Mouse (Mus musculus): ENCODE data around the gene Gucy2g. TPM values are rescaled to one million over a fixed set of nuclear protein-coding genes. Genes with fewer than 3 reads are reported as not detected.

Gene Gucy2g
- polyA plus RNA-seq, 1 experiment, result 4.6 TPM

DNA sequence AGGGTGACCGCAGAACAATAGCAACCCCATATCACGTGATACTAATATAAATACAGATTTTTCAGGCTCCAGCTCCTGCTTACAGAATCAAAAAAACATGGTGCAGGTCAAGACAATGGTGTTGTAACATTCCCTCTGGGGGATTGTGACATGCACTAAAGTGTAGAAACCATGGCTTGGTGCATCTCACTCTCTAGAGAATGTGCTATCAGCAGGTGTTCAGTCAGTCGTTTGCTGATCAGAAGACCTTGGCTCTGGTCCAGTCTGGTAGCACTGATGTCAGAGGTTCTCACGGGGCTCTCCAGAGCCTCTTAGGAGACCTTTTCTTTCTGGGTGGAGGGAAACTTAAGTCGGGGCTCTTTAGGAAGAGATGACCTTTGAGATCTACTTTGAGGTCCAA is 9.4 kb upstream of the Gucy2g start:
- DNase-seq (ENCODE audit: extremely low spot score in 1 of 2, low spot score in 1 of 2), result no peak

DNA sequence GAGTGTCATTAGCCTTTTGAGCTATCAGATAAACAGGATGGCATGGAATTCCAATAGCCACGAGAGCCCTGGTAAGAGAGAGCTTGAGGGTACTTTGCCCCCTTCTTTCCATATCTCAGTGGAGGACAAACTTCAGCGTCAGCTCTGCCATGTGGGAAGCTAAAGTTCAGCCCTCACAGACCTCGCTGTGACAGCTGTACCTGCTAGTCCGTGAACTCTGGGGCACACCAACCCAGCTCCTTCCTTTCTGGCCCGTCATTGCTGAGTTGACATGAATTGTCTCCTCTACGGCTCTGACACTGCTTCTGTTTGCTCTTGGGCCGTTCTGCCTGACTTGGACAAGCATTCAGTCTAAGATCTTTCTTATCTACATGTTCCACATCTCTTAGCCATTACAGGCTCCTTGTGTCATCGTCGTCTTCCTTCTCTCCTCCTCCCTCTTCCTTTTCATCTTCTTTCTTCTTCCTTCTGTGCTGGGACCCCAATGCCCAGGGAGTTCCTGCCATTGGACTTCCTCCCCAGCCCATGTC is 7.0 kb upstream of the Gucy2g start:
- no peak for DNase-seq (ENCODE audit: extremely low spot score in 1 of 2, low spot score in 1 of 2)

DNA sequence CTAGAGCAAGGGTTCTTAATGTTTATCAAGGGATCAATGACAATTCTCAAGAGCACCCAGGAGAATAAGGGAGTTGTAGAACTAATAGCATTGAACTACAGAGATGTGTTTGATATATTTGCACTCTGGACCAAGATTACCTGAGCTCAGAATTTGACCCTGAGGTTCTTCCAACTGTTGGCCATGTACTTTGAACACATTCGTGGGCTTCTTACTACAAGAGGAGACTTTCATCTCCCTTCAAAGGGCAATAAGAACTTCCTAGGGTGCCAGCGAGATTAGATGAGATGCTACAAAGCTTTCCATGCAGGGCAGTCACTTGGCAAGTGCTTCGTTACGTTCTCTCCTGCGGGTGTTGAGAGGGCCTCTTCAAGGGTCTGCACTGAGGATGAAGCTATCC is 6.5 kb upstream of the Gucy2g start:
- DNase-seq (ENCODE audit: extremely low spot score in 1 of 2, low spot score in 1 of 2), result no peak

DNA sequence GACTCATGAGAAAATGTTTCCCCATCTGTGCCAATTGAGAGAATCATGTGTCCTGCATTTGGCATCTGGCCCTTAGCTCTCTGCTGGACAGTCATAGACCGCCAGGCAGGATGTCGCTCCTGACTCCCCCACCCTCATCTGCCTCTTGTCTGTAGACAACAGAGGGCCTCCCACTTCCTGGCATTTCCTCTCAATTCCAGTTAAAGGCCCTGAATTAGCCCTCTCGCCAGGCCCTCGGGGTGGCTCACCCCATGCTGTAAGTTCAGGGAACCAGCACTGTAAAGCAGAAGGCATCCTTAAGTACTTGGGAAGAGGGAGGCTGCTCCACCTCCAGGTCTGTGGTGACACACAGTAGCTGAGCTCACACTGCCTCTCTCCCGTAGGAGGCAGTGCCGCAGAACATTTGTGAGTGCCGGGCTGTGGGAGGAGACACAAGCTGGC is 3.8 kb upstream of the Gucy2g start:
- peak; percentile 65 to 68 for DNase-seq (ENCODE audit: extremely low spot score in 1 of 2, low spot score in 1 of 2)

DNA sequence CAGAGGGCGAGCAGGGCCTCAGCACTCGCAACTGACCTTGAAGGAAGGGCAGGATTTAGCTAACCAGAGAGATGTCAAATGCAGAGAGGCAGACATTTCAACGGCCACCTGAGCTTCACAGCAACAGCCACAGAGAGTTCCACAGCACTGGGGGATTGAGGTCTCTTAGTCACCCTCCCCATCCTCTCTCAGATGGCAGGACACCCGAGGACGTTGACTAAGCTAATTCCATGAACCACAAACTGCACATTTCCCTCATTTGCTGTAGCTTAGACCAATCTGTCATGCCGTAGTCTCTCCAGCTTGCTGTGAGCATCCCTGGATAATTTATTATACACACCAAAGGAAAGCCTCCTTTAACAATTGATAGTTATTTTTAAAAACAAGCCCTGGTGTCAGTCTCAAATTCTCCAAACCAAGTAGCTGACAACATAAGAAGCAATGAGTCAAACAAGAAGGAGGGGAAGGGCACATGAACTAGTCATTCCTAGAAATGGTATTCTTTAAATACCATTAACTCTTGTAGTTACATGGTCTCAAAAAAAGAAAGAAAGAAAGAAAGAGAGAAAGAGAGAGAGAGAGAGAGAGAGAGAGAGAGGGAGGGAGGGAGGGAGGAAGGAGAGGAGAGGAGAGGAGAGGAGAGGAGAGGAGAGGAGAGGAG is 1.1 kb downstream of the Gucy2g start:
- DNase-seq (ENCODE audit: extremely low spot score in 1 of 2, low spot score in 1 of 2), result no peak

DNA sequence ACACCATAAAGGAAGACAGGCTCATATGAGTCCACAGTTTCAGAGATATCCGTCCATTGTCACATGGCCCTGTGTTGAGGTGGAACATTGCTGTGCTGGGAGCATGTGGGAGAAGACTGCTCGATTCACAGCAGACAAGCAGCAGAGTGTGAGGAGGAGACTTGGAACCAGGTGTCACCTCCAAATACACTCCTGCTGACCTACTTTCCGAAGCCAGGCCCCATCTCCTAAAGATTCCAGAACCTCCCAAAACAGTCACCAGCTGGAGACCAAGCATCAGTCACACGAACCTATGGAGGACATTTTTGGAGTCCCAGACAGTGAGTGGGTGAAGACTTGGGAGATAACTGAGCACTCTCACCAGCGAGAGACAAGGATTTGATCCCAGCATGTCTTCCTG is 4.5 kb downstream of the Gucy2g start:
- peak in 1 of 2 experiments; percentile 67 for DNase-seq (ENCODE audit: extremely low spot score in 1 of 2, low spot score in 1 of 2)

DNA sequence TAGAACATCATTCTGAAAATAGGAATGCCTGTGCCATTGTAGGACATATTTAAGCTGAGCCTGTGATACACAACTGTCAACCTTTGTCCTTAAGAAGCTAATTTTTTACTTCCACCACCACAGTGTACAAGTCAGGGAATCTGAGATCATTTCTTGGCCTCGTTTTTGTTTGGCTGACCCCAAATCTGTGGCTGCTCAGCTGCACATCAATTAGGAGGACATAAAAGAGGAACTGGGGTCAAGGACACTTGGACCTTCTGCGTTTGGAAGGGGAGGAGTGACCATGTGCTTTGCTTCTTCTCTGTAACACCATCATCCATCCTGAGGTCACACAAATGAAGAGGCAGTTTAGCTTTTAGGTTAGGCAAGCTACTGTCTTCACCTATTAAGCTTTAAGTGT is 5.0 kb downstream of the Gucy2g start:
- no peak for DNase-seq (ENCODE audit: extremely low spot score in 1 of 2, low spot score in 1 of 2)

DNA sequence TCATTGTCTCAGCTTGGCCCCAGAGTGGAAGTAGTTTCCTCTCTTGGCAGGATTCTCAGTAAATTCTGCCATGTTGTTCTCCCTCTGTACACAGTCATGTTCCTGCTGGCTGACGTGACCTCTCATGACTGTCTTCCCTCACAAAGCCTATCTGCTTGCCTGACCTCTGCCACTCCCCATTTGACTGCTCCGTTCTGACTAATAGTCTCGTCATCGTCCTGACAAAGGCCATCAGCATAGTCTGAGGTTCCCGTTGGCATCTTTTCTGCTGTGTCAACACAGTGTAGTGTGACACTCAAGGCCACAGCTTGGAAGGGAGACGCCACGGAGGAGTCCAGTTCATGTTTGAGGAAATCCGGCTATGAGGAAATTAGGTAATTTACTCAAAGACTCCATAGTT is 8.9 kb downstream of the Gucy2g start:
- DNase-seq (ENCODE audit: extremely low spot score in 1 of 2, low spot score in 1 of 2), result no peak

DNA sequence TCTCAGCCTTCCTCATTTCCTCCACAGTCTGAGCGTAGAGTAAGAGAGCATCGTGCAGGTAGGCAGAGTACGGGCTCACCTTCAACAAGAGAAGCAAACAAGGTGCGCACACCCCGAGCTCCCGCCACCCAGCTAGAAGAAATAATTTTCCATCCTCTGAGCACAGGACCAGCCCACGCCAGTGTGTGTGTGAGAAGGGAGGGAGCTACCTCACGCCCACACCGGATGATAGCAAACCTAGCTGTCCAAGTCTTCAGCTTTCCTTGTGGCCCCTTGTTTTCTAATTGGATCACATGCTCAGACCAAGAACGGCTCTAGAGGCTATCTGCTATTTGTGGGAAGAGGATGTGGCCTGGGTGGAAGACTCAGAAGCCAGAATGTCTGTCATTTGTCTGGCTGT is 10.0 kb downstream of the Gucy2g start:
- DNase-seq (ENCODE audit: extremely low spot score in 1 of 2, low spot score in 1 of 2), result no peak

DNA sequence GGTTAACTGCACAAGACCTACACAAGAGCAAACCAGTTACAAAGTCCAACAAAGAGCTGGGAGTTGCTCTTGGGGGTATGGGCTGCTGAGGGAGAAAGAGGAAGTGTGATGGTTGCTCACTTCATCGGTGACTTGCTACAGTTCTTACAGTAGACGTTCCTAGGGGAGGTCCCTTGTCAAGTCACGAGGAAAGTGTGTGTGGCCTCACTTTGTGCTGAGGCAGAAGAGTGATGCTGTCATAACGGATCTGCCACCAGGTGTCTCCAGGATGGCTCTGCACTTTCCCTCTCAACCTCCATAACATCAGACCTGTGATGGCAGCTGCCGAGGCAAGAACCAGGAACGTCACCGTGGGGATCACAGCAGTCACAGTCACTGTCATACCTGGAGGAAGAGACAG is 13.9 kb downstream of the Gucy2g start:
- no peak for DNase-seq (ENCODE audit: extremely low spot score in 1 of 2, low spot score in 1 of 2)

DNA sequence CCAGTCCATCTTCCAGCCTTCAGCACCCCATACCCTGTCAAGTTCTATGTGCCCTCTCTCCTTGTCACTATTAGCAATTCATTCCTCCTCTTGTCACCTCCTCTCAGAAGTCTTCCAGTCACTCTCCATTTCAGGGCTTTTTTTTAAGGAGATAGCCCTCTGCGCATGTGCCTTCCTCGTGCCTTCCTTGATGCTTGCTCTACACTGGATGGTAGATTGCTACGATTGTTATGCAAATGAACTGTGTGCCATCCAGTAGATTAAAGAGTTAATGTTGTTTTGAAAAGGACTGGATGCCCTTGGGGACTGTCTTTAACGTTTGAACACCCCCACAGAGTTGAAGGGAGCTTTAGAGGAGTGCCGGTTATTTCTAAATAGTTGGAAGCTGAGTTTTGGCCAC is 14.4 kb downstream of the Gucy2g start:
- DNase-seq (ENCODE audit: extremely low spot score in 1 of 2, low spot score in 1 of 2), result no peak

DNA sequence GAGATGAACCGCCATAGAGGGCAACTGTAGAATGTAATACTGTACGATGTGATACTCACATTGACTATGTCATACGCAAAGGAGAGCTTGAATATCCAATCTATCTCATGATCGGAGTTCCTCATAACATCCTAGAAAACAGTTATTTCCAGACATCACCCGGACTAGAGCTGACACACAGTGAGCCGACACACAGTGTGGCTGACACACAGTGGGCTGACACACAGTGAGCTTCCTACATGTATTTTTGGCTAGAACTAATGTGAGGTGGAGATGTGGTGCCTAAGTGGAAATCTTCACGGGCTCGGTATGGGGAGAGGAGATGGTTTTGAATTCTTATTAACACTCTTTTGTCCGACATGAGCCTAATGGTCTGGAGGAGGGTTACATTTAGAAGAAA is 18.8 kb downstream of the Gucy2g start:
- no peak for DNase-seq (ENCODE audit: extremely low spot score in 1 of 2, low spot score in 1 of 2)

DNA sequence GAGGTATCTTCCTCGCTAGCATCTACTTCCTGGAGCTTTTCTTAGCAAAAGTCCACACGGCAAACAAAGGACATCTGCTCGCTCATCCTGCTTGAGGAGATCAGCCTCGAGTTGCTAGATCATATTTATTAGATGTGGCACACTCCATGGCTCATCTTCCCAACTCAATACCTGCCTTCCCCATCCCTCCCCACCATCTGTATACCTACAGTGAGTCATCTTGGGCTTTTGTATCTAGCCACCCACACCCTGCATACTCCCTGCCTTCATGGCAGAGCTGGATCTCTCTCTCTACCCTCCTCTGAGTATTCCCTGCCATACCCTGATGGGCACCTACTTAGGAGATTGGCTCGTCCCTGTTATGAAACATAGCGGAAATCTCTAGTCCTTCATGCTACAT is 19.8 kb downstream of the Gucy2g start:
- peak in 1 of 2 experiments; percentile 65 for DNase-seq (ENCODE audit: extremely low spot score in 1 of 2, low spot score in 1 of 2)

DNA sequence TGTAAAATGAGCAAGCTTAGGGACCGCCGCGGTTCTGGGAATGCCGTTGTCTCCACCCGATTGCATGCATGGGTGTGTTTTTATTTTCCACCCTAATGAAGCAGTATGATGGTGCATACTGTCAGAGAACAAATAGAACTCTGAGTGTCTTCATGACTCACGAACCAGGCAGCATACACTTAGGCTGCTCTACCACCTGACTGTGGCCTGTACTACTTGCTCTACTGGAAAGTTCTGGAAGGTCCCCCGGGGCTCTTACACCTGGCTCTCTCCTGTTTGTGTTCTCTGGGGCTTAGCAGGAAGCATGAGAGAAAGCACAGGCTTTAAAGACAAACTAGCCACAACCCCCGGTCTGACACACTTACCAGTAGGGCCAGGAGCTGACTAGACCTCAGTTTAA is 21.7 kb downstream of the Gucy2g start:
- DNase-seq (ENCODE audit: extremely low spot score in 1 of 2, low spot score in 1 of 2), result no peak

DNA sequence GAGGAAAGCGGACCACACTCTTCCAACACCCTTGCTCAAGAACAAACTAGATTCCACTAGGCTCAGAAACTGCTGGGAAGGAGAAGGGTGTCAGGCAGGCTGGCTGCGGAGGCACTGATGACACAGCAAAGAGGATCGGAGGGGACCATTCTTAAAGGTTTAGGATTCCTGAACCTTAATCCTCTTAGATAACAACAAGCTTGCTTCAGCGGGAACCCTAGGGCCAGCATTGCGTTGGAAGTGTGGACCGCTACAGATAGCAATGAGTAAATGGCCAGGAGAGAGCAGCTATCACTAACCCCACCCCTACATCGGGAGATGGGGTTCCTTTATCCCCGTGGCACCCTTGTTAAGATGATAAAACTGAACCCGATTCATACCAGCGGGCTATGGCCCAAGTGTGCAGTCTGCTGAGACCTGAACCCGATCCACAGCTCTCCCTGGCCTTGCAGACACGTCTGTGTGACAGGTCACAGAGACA is 22.3 kb downstream of the Gucy2g start:
- no peak for DNase-seq (ENCODE audit: extremely low spot score in 1 of 2, low spot score in 1 of 2)

DNA sequence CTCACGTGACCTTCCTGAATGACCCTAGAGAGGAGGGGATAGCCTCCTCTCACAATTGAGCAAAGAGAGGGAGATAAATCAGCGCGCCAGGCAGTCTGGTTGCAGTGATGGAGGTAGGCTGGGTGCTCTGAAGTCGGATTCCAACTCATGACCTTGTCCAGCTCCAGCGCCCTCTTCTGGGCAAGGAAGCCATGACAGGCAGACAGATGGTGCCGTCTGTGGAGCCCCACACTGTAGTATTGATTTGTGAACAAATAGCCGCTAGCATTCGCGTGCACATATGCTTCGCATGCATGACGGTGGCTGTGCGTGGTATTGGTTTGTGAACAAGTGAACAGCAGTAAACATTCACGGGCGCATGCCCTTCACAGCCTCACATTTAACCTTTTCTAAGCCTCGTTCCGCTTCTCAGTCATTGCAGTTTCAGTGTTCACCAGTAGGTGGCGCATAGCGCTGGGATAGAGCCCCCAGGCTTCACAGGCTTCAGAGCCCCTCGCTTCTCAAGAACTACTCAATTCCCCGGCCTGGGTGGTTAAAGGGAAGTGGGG is 22.8 kb downstream of the Gucy2g start:
- DNase-seq (ENCODE audit: extremely low spot score in 1 of 2, low spot score in 1 of 2), result peak; percentile 77 to 95

DNA sequence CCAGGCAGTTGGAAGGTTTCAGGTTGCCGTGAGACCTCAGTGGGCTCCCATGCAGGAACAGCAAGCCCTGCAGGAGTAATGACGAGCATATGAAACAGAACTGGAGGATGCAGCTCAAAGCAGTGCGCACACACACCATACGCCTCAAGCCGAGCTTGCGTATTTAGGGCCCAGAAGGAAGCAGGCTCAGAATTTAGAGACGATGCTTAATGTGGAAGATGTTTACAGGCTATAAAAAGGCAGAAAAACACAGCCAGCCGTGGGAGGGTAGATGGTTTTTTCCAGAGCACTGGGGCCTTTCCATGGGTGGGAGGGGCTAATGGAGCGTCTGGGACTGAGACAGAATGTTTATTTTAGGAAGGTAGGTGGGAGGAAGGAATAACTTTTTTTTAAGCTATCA is 23.7 kb downstream of the Gucy2g start:
- peak; percentile 83 to 85 for DNase-seq (ENCODE audit: extremely low spot score in 1 of 2, low spot score in 1 of 2)

DNA sequence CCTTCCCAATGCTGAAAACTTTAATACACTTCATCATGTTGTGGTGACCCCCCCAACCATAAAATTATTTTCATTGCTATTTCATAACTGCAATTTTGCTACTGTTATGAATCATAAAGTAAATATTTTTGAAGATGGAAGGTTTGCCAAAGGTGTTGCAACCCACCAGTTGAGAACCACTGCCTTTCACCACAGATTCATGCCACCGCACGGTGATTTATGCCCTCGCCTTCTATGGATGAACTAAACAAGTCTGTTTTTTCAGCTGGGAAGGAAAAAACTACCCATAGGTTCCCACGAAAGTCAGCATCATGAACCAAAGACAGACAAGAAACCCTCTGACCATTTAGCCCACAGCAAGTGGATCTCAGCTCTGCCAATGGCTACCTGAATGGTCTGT is 24.2 kb downstream of the Gucy2g start:
- DNase-seq (ENCODE audit: extremely low spot score in 1 of 2, low spot score in 1 of 2), result no peak

DNA sequence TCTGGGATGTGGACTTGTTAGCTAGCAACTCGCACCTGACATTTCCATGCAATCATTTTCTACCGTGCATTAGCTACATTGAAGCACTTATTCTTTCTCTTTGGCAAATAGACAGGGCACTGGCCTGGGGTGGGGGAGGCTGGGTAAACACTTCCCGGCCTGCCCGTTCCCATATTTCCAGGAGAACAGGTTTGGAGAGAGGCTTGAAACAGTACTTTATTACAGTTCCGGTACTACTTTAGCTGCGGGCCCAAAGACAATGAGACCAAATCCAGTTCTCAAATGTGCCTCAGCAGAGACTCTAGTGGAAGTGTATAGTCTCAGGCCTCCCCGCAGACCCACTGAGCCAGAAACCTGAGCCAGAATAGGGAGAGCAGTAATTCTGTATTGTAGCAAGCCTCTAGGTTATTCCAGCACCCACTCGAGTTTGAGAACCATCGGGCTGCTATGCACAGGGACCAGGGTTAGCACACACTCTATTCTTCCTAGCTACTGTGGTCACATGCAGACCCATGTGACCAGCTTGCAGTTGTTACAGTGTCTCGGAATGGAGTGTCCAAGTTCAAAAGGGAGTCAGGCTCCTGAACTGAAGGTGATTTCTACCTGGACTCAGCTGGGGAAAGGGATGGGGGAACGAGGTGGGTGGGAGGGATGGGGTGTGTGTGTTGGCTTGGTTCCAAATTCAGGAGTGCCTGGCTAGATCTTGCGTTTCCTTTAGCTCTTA is 27.3 kb downstream of the Gucy2g start:
- DNase-seq (ENCODE audit: extremely low spot score in 1 of 2, low spot score in 1 of 2), result no peak

DNA sequence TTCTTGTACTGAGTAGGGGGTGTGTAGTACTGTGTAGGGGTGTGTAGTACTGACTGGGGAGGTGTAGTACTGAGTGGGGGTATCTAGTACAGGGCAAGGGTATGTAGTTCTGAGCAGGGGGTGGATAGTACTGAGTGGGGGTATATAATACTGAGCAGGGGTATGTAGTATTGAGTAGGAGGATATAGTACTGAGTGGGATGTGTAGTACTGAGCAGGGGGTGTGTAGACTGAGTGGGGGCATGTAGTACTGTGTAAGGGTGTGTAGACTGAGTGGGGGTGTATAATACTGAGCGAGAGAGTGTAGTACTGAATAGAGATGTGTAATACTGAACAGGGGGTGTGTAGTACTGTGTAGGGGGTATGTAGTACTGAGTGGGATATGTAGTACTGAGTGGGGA is 29.3 kb downstream of the Gucy2g start:
- no peak for DNase-seq (ENCODE audit: extremely low spot score in 1 of 2, low spot score in 1 of 2)

DNA sequence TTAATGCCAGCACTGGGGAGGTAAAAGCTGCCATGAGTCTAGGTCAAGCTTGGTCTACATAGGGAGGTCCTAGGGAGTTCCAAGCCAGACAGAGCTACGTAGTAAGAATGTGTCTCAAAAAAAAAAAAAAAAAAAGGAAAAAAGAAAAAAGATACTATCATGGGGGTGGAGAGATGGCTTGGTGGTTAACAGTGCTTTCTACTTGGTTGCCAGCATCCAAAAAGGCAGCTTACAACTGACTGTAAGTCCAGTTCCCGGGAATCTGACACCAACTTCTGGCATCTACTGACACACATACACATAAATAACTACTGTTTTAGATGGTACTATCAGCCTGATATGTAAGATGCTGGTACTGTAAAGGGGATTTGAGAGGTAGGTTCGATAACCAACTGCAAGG is 32.0 kb downstream of the Gucy2g start:
- DNase-seq (ENCODE audit: extremely low spot score in 1 of 2, low spot score in 1 of 2), result no peak

DNA sequence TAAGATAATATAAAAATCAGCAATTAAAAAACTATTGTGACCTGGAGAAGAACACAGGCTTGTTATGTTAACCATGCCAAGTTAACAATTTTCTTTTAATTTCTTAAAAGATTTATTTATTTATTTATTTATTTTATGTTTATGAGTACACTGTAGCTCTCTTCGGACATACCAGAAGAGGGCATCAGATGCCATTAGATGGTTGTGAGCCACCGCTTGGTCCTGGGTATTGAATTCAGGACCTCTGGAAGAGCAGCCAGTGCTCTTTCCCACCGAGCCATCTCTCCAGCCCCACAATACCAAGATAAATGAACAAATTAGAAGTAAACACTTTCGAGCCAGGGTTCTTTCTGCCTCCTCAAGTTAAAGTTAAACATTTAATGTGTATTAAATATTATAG is 32.4 kb downstream of the Gucy2g start:
- no peak for DNase-seq (ENCODE audit: extremely low spot score in 1 of 2, low spot score in 1 of 2)

Measured in frontal cortex, adult 2 months (tissue).